Mouse (Mus musculus): ENCODE measurements around the gene Plxnb1. TPM values are rescaled to one million over a fixed set of nuclear protein-coding genes. Genes with fewer than 3 reads are reported as not detected.

Plxnb1 gene
- polyA plus RNA-seq, 1 experiment from 2014 or later, result 8.2 TPM

DNA sequence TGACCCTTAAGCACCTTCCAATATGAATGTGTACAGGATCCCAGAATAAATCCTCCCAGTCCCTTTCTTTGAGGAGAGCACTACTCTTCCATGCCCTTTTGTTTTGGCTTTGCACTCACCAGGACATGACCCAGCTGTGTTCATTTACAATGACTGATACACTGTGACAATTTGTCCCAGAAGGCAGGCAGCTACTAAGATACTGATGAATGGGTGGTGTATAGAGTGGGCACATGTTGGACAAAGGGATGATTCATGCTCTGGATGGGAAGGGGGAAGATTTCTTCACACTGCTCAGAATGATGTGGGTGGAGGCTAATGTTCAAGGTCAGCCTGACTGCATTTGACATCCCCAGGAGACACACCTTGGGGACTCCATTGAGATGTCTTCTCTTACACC is 72.1 kb downstream of the Plxnb1 start:
- H3K36me3 ChIP-seq, result no peaks in the 10 kb centered on the region
- ATAC-seq (ENCODE audit: extremely low read depth, insufficient number of reproducible peaks, low FRiP score, low TSS enrichment), result no peak
- H3K27me3 ChIP-seq (replicated peaks), result no peaks in the 10 kb centered on the region
- no peak overlapping the region for H3K4me2 ChIP-seq
- no peak overlapping the region for H3K27ac ChIP-seq (replicated peaks)
- no peak overlapping the region for H3K9ac ChIP-seq
- H3K4me3 ChIP-seq, result no peak overlapping the region
- H3K4me1 ChIP-seq, result no peaks in the 10 kb centered on the region
- H3K9me3 ChIP-seq, result peaks cover 7% of the 10 kb centered on the region; the same call in 1 of the 2 replicates

Other genes starting within 250 kb of the Plxnb1 start
- gene Slc26a6, start 242.1 kb upstream of the Plxnb1 start, polyA plus RNA-seq (2015; fragmentation: Nextera tagmentation; extraction: Ambion mirVana), result 5.1 and 5.7 TPM in 2 replicates
- not detected in 2 replicates for gene Tmem89, start 180.8 kb upstream of the Plxnb1 start, polyA plus RNA-seq (2015; fragmentation: Nextera tagmentation; extraction: Ambion mirVana)
- 749 and 828 TPM in 2 replicates for gene Uqcrc1, start 158.8 kb upstream of the Plxnb1 start, polyA plus RNA-seq (2015; fragmentation: Nextera tagmentation; extraction: Ambion mirVana)
- gene Col7a1, start 141.8 kb upstream of the Plxnb1 start, polyA plus RNA-seq (2015; fragmentation: Nextera tagmentation; extraction: Ambion mirVana), result 0.82 and 1.3 TPM in 2 replicates
- not detected in 2 replicates for gene Ucn2, start 109.4 kb upstream of the Plxnb1 start, polyA plus RNA-seq (2015; fragmentation: Nextera tagmentation; extraction: Ambion mirVana)
- gene Pfkfb4, start 103.6 kb upstream of the Plxnb1 start, polyA plus RNA-seq (2015; fragmentation: Nextera tagmentation; extraction: Ambion mirVana), result 2.8 and 2.9 TPM in 2 replicates
- gene Shisa5, start 56.8 kb upstream of the Plxnb1 start, polyA plus RNA-seq (2015; fragmentation: Nextera tagmentation; extraction: Ambion mirVana), result 63.6 and 69.3 TPM in 2 replicates
- gene Trex1, start 35.7 kb upstream of the Plxnb1 start, polyA plus RNA-seq (2015; fragmentation: Nextera tagmentation; extraction: Ambion mirVana), result 7.7 and 10.9 TPM in 2 replicates
- 16.6 and 18.0 TPM in 2 replicates for gene Atrip, start 21.3 kb upstream of the Plxnb1 start, polyA plus RNA-seq (2015; fragmentation: Nextera tagmentation; extraction: Ambion mirVana)
- 12.4 and 16.7 TPM in 2 replicates for gene Ccdc51, start 12.9 kb upstream of the Plxnb1 start, polyA plus RNA-seq (2015; fragmentation: Nextera tagmentation; extraction: Ambion mirVana)
- gene Tma7, start 12.8 kb upstream of the Plxnb1 start, polyA plus RNA-seq (2015; fragmentation: Nextera tagmentation; extraction: Ambion mirVana), result 568 and 620 TPM in 2 replicates
- gene Fbxw21, start 66.7 kb downstream of the Plxnb1 start, polyA plus RNA-seq (2015; fragmentation: Nextera tagmentation; extraction: Ambion mirVana), result not detected in 2 replicates
- not detected in 2 replicates for gene Fbxw13, start 100.6 kb downstream of the Plxnb1 start, polyA plus RNA-seq (2015; fragmentation: Nextera tagmentation; extraction: Ambion mirVana)
- gene Fbxw20, start 139.4 kb downstream of the Plxnb1 start, polyA plus RNA-seq (2015; fragmentation: Nextera tagmentation; extraction: Ambion mirVana), result not detected in 2 replicates
- not detected in 2 replicates for gene Fbxw14, start 192.3 kb downstream of the Plxnb1 start, polyA plus RNA-seq (2015; fragmentation: Nextera tagmentation; extraction: Ambion mirVana)
- not detected in 2 replicates for gene Fbxw28, start 244.3 kb downstream of the Plxnb1 start, polyA plus RNA-seq (2015; fragmentation: Nextera tagmentation; extraction: Ambion mirVana)

Data from heart, embryonic 13.5 days (tissue).